Mouse (Mus musculus) hematopoietic multipotent progenitor cell, adult 10-12 weeks (in vitro differentiated cells): ENCODE measurements around the gene Ephb3. TPM values are rescaled to one million over a fixed set of nuclear protein-coding genes. Genes with fewer than 3 reads are reported as not detected.

ENCODE experiments used
- polyA plus RNA-seq: library from polyadenylated mRNA; stranded (reverse); fragments of >175 nt; gene quantifications from 2 replicates; pipeline ENCODE4 v1.2.3, GENCODE M21; 2012; ENCODE audit warnings: low replicate concordance

Ephb3 gene
- polyA plus RNA-seq, result 0.16 TPM in 2 replicates

GRCm38 (mm10) chr16:21204367-21205092 lies at the start of gene Ephb3:
Gene Ephb3, plus strand, starts transcription at chr16:21204755.

Other genes starting within 250 kb of the Ephb3 start
- not detected in 2 replicates for gene Teddm3, start 50.8 kb upstream of the Ephb3 start, polyA plus RNA-seq
- gene Vps8, start 218.4 kb downstream of the Ephb3 start, polyA plus RNA-seq, result 34.9 and 92.2 TPM in 2 replicates